Mouse (Mus musculus): Measurements from ENCODE around the gene Gfy. TPM values are rescaled to one million over a fixed set of nuclear protein-coding genes. Genes with fewer than 3 reads are reported as not detected.
A peak's percentile ranks its signal among the peaks of the same experiment; 100 is the strongest.

Gfy gene
- polyA plus RNA-seq, 1 experiment from 2014 or later = not detected

DNA sequence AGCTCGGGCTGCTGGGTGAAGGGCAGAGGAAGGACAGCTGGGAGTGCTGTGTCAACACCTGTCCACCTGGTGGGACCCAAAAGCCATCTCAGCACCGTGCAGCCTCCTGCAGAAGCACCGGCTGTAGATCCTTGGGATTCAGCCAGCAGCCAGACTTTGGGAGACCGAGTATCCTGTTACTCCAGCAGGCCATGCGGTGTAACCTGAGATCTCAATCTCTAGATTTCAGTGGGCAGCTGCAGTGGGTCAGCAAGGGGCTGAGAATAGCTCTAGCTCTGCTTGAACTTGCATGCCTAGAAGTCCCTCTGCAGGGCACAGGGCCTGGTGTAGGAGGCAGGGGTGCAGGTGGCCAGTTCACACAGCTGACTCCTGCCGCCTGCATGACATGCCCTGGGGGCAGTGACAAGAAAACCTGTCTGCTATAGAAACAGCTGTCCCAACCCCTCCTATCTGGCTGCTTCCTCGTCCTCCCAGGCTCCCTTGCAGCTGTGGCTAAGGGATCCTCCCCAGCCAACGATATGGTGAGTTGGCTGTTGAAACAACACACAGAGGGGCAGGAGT is 12.5 kb upstream of the Gfy start:
- Histone ChIP-seq H3K27me3 (peaks cover 44% of the 10 kb centered on the region), H3K4me1 (peaks cover 9% of the 10 kb centered on the region), H3K9ac (no peak overlapping the region)

GRCm38 (mm10) chr7:45191161-45191560 is 11.8 kb upstream of the Gfy start:
- no peak overlapping the region for H3K4me2 ChIP-seq (replicated peaks)
- H3K27ac ChIP-seq = no peak overlapping the region
- 76% methylated on average over 2 of the region's 2 CpGs for WGBS
- H3K27me3 ChIP-seq = peaks cover 46% of the 10 kb centered on the region
- H3K36me3 ChIP-seq = no peaks in the 10 kb centered on the region
- no peak overlapping the region for H3K4me3 ChIP-seq
- ATAC-seq (ENCODE audit: low FRiP score) = no peak
- no peaks in the 10 kb centered on the region for H3K9me3 ChIP-seq (replicated peaks)
- H3K9ac ChIP-seq = no peak overlapping the region
- H3K4me1 ChIP-seq = peaks cover 9% of the 10 kb centered on the region

More for the DNA sequence above, 12.5 kb upstream of the Gfy start:
- ATAC-seq (ENCODE audit: low FRiP score) = peak; percentile 24; the same call in 1 of the 2 replicates
- Histone ChIP-seq H3K36me3 (no peaks in the 10 kb centered on the region), H3K9me3 (replicated peaks) (no peaks in the 10 kb centered on the region), H3K4me2 (replicated peaks) (no peak overlapping the region; the same call in 1 of the 2 replicates), H3K4me3 (no peak overlapping the region), H3K27ac (no peak overlapping the region)
- WGBS = 21% methylated on average over 8 of the region's 8 CpGs

DNA sequence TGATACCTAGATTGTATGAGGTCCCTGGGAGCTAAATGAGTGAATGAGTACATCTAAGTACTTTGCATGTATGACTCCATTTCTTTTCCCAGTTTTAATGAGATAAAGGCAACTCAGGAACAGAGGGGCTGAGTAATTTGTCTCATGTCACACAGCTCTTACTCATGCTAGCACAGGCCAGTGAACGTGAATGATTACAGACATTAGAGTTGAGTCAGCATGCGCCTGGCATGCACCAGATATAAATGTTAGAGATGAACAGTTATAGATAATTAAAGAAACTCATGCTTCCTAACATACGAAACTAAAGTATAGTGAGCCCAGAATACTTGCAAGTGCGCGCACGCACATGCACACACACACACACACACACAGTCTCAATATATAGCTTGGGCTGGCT is 10.8 kb upstream of the Gfy start:
- H3K4me2 ChIP-seq (replicated peaks) = no peak overlapping the region
- H3K4me3 ChIP-seq = no peak overlapping the region
- 91% methylated on average over 6 of the region's 6 CpGs for WGBS
- peaks cover 54% of the 10 kb centered on the region for H3K27me3 ChIP-seq
- no peak overlapping the region for H3K9ac ChIP-seq
- no peaks in the 10 kb centered on the region for H3K9me3 ChIP-seq (replicated peaks)
- H3K4me1 ChIP-seq = peaks cover 9% of the 10 kb centered on the region
- no peak for ATAC-seq (ENCODE audit: low FRiP score)
- no peak overlapping the region for H3K27ac ChIP-seq
- no peaks in the 10 kb centered on the region for H3K36me3 ChIP-seq

- WGBS = 56% methylated on average over 16 of the region's 16 CpGs
- Histone ChIP-seq H3K27ac (no peak overlapping the region), H3K27me3 (peaks cover 59% of the 10 kb centered on the region), H3K4me3 (no peak overlapping the region), H3K36me3 (no peaks in the 10 kb centered on the region), H3K9ac (no peak overlapping the region), H3K4me2 (replicated peaks) (no peak overlapping the region), H3K4me1 (peaks cover 14% of the 10 kb centered on the region), H3K9me3 (replicated peaks) (no peaks in the 10 kb centered on the region)
- no peak for ATAC-seq (ENCODE audit: low FRiP score)
These were observed 10.2 kb upstream of the Gfy start for GRCm38 (mm10) chr7:45189600-45189999.

- Histone ChIP-seq H3K36me3 (no peaks in the 10 kb centered on the region), H3K27me3 (peaks cover 87% of the 10 kb centered on the region), H3K9me3 (replicated peaks) (no peaks in the 10 kb centered on the region), H3K27ac (no peak overlapping the region), H3K4me3 (no peak overlapping the region), H3K4me1 (peaks cover 22% of the 10 kb centered on the region), H3K4me2 (replicated peaks) (no peak overlapping the region), H3K9ac (no peak overlapping the region)
- ATAC-seq (ENCODE audit: low FRiP score) = no peak
- 72% methylated on average over 7 of the region's 7 CpGs for WGBS
These were observed 6.6 kb upstream of the Gfy start for GRCm38 (mm10) chr7:45185921-45186320.

GRCm38 (mm10) chr7:45183672-45184071 is 4.3 kb upstream of the Gfy start:
- Histone ChIP-seq H3K4me3 (no peak overlapping the region), H3K27ac (no peak overlapping the region), H3K36me3 (no peaks in the 10 kb centered on the region), H3K27me3 (peaks cover 93% of the 10 kb centered on the region), H3K9me3 (replicated peaks) (no peaks in the 10 kb centered on the region), H3K4me1 (peaks cover 24% of the 10 kb centered on the region), H3K9ac (no peak overlapping the region), H3K4me2 (replicated peaks) (no peak overlapping the region)
- 75% methylated on average over 7 of the region's 7 CpGs for WGBS
- no peak for ATAC-seq (ENCODE audit: low FRiP score)

DNA sequence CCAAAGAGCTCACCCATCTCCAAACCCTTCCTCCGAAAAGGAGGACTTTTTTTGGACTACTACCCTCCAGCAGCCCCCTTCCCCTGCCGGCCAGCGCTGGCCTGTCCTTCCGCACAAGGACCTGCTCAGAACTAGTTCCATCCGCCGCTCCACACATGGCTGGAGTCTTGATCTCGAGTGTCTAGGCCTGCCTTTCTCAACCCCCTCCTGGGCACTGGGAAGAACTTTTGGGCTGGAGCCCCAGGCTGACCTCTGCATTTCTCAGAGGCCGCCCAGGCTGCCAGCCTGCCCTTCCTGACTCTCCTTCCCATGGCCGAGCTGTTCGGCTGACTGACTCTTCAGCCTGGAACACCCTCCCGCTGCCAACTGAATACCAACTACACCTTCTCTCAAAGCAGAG is 3.2 kb upstream of the Gfy start:
- Histone ChIP-seq H3K9ac (peak overlapping the region; percentile 49; the same call in 1 of the 2 replicates), H3K27me3 (peaks cover 94% of the 10 kb centered on the region), H3K4me3 (peak overlapping the region; percentile 24), H3K27ac (no peak overlapping the region), H3K36me3 (no peaks in the 10 kb centered on the region), H3K4me2 (replicated peaks) (peak overlapping the region; percentile 51), H3K9me3 (replicated peaks) (no peaks in the 10 kb centered on the region), H3K4me1 (peaks cover 22% of the 10 kb centered on the region)
- no peak; the same call in 1 of the 2 replicates for ATAC-seq (ENCODE audit: low FRiP score)
- WGBS = 17% methylated on average over 11 of the region's 11 CpGs

DNA sequence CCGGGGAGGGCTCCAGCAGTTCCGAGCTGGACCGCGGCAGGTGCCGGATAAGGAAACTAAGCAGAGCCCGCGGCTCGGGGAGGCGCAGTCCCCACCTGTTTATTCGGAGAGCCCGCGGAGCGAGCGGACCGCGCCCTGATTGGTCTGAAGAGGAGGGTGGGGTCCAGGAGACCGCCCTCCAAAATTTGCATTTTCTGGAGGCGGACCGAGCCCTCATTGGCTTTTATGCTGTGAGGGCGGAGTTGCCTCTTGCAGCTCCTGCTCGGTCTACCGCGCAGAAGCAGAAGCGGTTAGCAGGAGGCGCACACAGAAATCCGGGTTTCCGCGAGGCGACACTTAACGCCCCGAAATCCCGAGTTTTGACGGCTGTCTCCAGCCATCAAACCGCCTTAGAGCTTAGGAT is 2.8 kb upstream of the Gfy start:
- peak overlapping the region; percentile 24 for H3K4me3 ChIP-seq
- peaks cover 22% of the 10 kb centered on the region for H3K4me1 ChIP-seq
- H3K27me3 ChIP-seq = peaks cover 98% of the 10 kb centered on the region
- H3K27ac ChIP-seq = no peak overlapping the region
- H3K36me3 ChIP-seq = no peaks in the 10 kb centered on the region
- no peaks in the 10 kb centered on the region for H3K9me3 ChIP-seq (replicated peaks)
- peak overlapping the region; percentile 49; the same call in 1 of the 2 replicates for H3K9ac ChIP-seq
- H3K4me2 ChIP-seq (replicated peaks) = peak overlapping the region; percentile 51
- 1% methylated on average over 34 of the region's 34 CpGs for WGBS
- ATAC-seq (ENCODE audit: low FRiP score) = peak; percentile 85

DNA sequence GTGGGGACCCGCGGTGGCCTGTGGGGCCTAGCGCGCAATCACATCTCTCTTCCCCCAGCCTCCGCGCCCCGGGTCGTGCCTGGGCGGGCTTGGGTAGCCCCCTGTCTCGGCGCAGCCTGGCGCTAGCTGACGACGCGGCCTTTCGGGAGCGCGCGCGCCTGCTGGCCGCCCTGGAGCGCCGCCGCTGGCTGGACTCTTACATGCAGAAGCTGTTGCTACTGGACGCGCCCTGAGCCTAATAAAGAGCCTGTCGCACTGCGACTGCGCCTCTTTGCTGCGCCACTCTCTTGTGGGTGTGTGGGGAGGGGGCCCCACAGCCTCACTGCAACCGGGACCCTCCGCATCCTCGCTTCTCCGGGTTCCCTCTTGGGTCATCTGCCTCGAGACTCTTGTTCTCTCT is 2.2 kb upstream of the Gfy start:
- Histone ChIP-seq H3K9me3 (replicated peaks) (no peaks in the 10 kb centered on the region), H3K27me3 (peaks cover 98% of the 10 kb centered on the region), H3K27ac (no peak overlapping the region), H3K9ac (peak overlapping the region; percentile 35; the same call in 1 of the 2 replicates), H3K4me1 (peaks cover 22% of the 10 kb centered on the region), H3K4me2 (replicated peaks) (peak overlapping the region; percentile 51), H3K36me3 (no peaks in the 10 kb centered on the region), H3K4me3 (peak overlapping the region; percentile 24)
- 7% methylated on average over 32 of the region's 35 CpGs for WGBS
- ATAC-seq (ENCODE audit: low FRiP score) = no peak

DNA sequence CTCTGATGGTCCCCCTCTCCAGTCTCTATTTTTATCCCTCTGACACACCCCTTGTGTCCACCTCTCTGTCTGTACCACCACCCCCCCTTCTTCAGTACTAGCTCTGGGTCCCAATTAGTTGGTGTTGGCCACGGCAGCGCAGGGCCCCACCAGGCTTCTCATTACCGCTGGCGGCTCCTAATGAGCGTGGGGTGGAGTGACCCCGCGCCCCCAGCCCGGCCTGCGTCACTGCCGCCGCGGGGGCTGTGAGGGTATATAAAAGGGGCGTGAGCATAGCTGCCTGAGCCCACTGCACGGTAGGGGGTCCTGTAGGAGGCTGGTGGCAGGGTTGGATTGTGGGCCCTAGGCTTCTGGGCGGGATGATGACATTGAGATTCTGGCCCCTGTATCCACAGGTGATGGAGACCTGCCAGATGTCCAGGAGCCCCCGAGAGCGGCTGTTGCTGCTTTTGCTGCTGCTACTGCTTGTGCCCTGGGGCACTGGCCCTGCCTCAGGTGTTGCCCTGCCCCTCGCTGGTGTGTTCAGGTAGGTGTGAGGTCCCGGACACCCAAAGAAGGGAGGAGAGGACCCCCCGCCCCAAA is 1.6 kb upstream of the Gfy start, which contains the start of gene Pth2:
Pth2 (plus strand) TSS at position 100 of the 582 bp plus-strand sequence.
- Histone ChIP-seq H3K36me3 (no peaks in the 10 kb centered on the region), H3K4me2 (replicated peaks) (peak within 1 kb of the TSS; percentile 51), H3K27ac (no peak within 1 kb of the TSS), H3K9me3 (replicated peaks) (no peaks in the 10 kb centered on the region), H3K27me3 (peaks cover 99% of the 10 kb centered on the region), H3K4me1 (peaks cover 28% of the 10 kb centered on the region), H3K4me3 (peak within 1 kb of the TSS; percentile 24), H3K9ac (peak within 1 kb of the TSS; percentile 35; the same call in 1 of the 2 replicates)
- 22% methylated on average over 20 of the region's 20 CpGs for WGBS
- no peak for ATAC-seq (ENCODE audit: low FRiP score)

- Histone ChIP-seq H3K9ac (no peak overlapping the region), H3K4me1 (peaks cover 30% of the 10 kb centered on the region), H3K27ac (no peak overlapping the region), H3K9me3 (replicated peaks) (no peaks in the 10 kb centered on the region), H3K4me3 (no peak overlapping the region), H3K27me3 (peaks cover 98% of the 10 kb centered on the region), H3K4me2 (replicated peaks) (no peak overlapping the region), H3K36me3 (no peaks in the 10 kb centered on the region)
- ATAC-seq (ENCODE audit: low FRiP score) = no peak
- 29% methylated on average over 7 of the region's 7 CpGs for WGBS
These were observed 819 bp downstream of the Gfy start for GRCm38 (mm10) chr7:45178550-45178949.

- no peaks in the 10 kb centered on the region for H3K9me3 ChIP-seq (replicated peaks)
- H3K27me3 ChIP-seq = peaks cover 97% of the 10 kb centered on the region
- peak overlapping the region; percentile 25 for H3K4me2 ChIP-seq (replicated peaks)
- no peak for ATAC-seq (ENCODE audit: low FRiP score)
- H3K4me1 ChIP-seq = peaks cover 22% of the 10 kb centered on the region
- H3K4me3 ChIP-seq = peak overlapping the region; percentile 10; the same call in 1 of the 2 replicates
- H3K27ac ChIP-seq = no peak overlapping the region
- WGBS = 3% methylated on average over 31 of the region's 31 CpGs
- H3K9ac ChIP-seq = no peak overlapping the region
- no peaks in the 10 kb centered on the region for H3K36me3 ChIP-seq
These were observed 3.0 kb downstream of the Gfy start for GRCm38 (mm10) chr7:45176356-45176755.

DNA sequence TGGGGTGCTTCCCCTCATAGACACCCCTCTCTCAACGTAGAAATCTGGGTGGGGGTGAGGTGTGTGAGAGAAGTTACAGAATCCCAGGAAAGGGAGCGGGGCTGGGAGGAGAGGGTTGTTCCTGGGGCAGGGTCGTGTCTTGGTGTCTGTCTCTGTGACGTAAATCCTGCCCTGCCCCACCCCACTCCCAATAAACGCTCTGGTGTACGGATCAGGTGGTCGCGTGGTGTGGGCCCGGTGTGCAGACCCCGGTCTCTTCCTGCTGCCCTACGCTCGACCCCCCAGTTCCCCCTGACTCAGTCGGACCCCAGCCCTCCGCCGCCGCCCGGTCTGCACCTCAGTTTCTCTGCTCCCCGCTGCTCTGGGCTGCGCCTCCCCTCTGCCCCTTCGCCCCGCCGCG is 3.4 kb downstream of the Gfy start:
- ATAC-seq (ENCODE audit: low FRiP score) = no peak
- 1% methylated on average over 23 of the region's 23 CpGs for WGBS
- Histone ChIP-seq H3K4me3 (peak overlapping the region; percentile 10; the same call in 1 of the 2 replicates), H3K4me1 (peaks cover 17% of the 10 kb centered on the region), H3K4me2 (replicated peaks) (peak overlapping the region; percentile 25), H3K36me3 (no peaks in the 10 kb centered on the region), H3K27me3 (peaks cover 96% of the 10 kb centered on the region), H3K9me3 (replicated peaks) (no peaks in the 10 kb centered on the region), H3K9ac (no peak overlapping the region), H3K27ac (no peak overlapping the region)

Data from hindbrain, embryonic 12.5 days (tissue).